Mouse (Mus musculus) bone marrow, adult 2 months (tissue): ENCODE results near the gene Vmn2r85. TPM values are rescaled to one million over a fixed set of nuclear protein-coding genes. Genes with fewer than 3 reads are reported as not detected.
"Not testable (repeated sequence)": the region's sequence is repeated elsewhere in the genome, so short reads cannot be mapped to it uniquely, and the experiment has no call there.

Experiments
- H3K27ac ChIP-seq: fragments of 200-500 bp; 2 replicates; pipeline ENCODE4 v1.5.1; 2012; ENCODE audit warnings: low read depth, mild to moderate bottlenecking, control low read depth, inconsistent platforms, low read length; ENCODE audit not compliant: control insufficient read depth, poor library complexity, insufficient read depth
- H3K4me1 ChIP-seq: fragments of 200-500 bp; 2 replicates; pipeline ENCODE4 v1.6.1; 2011; ENCODE audit warnings: low read length; ENCODE audit not compliant: control insufficient read depth, insufficient read depth
- H3K4me3 ChIP-seq: fragments of 200-500 bp; replicated peaks from 2 replicates; pipeline ENCODE3; 2011; ENCODE audit warnings: mild to moderate bottlenecking, low read depth, low read length, control low read depth; ENCODE audit not compliant: control insufficient read depth
- CTCF ChIP-seq: fragments of 200-500 bp; IDR thresholded peaks from 2 replicates; pipeline ENCODE4 v1.5.1; 2011; ENCODE audit warnings: low read length, control low read depth; ENCODE audit not compliant: control insufficient read depth, insufficient read depth
- POLR2A ChIP-seq: fragments of 200-500 bp; IDR thresholded peaks from 2 replicates; pipeline ENCODE4 v1.6.1; 2011; ENCODE audit warnings: low read depth, mild to moderate bottlenecking, control low read depth, low read length, borderline replicate concordance; ENCODE audit not compliant: control insufficient read depth
- WGBS: fragments of 180-500 bp; shearing (Covaris S2); methylation state at CpG from one replicate; pipeline ENCODE4 v1.1.7; 2018; 5-methylcytosine and 5-hydroxymethylcytosine counted together
- polyA plus RNA-seq: library from polyadenylated mRNA; stranded (reverse); fragments of >200 nt; gene quantifications from 2 replicates; pipeline ENCODE4 v1.2.4, GENCODE M21; 2011; ENCODE audit warnings: low replicate concordance; ENCODE audit not compliant: missing spikeins, insufficient read depth, insufficient read length

Gene Vmn2r85
- not detected in 2 replicates for polyA plus RNA-seq

DNA sequence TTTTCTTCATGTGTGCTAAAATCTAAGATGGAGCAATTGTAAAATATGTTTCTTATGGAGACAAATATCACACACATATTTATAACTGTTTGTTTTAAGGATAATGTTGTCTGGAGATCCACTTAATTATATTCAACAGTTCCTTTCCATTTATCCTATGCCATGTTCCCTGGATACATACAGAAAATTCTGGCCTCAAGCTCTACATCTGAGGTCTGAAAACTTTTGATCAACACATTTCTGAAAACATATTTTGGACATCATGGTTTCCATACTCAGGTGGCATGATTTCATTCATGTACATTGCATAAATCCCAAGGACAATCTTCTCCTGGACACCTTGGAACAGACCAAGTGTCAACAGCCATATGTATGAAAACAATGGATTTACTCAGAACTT is at the start of gene Vmn2r85:
Gene Vmn2r85 (minus strand): TSS at position 101 of the 400 bp plus-strand sequence.
- H3K4me3 ChIP-seq, H3K4me1 ChIP-seq, H3K27ac ChIP-seq: not testable (repeated sequence)

DNA sequence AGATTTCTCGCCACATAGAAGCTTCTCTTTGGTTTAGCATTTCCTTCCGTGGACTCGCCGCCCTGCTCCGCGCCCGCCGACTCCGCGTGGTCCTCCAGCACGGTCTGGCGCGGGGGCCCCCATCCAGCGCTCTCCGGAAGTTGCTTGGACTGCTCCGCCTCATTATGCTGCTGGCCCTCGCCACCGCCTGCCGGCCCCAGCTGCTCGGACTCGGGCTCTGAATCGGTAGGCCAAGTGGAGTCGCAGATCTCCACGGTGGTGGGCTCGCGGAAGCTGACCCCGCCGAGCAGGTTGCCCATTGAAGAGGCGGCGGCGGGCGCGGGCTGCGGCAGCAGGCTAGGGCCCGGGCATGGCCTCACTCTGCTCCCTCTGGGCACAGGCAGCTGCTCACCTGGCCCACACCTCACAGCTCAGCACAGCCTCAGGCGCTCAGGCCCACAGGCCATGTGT is 40.8 kb upstream of the Vmn2r85 start:
- Histone ChIP-seq H3K4me3 (no peak overlapping the region), H3K27ac (no peak overlapping the region), H3K4me1 (no peaks in the 10 kb centered on the region)
- WGBS, result 3% methylated on average over 36 of the region's 36 CpGs
- TF ChIP-seq CTCF (no peak), POLR2A (no peak)

DNA sequence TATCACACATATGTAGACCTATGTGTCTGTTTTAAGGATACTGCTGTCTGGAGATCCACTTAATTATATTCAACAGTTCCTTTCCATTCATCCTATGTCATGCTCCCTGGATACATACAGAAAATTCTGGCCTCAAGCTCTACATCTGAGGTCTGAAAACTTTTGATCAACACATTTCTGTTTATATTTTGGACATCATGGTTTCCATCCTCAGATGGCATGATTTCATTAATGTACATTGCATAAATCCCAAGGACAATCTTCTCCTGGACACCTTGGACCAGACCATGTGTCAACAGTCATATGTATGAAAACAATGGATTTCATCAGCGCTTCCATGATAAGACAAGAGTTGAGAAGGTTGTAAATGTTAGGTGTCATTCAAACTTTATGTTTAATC is 26.4 kb upstream of the Vmn2r85 start, which contains the start of gene Vmn2r86:
Gene Vmn2r86 (minus strand): TSS at position 101 of the 400 bp plus-strand sequence.
- 68% methylated on average over 1 of the region's 1 CpGs for WGBS
- H3K27ac ChIP-seq, H3K4me3 ChIP-seq, H3K4me1 ChIP-seq: not testable (repeated sequence)

- Histone ChIP-seq H3K4me3 (no peak overlapping the region), H3K4me1 (no peaks in the 10 kb centered on the region), H3K27ac (no peak overlapping the region)
- WGBS, result 85% methylated on average over 21 of the region's 21 CpGs
- TF ChIP-seq POLR2A (no peak), CTCF (no peak)
These were observed 15.3 kb upstream of the Vmn2r85 start for GRCm38 (mm10) chr10:130444776-130445175.

DNA sequence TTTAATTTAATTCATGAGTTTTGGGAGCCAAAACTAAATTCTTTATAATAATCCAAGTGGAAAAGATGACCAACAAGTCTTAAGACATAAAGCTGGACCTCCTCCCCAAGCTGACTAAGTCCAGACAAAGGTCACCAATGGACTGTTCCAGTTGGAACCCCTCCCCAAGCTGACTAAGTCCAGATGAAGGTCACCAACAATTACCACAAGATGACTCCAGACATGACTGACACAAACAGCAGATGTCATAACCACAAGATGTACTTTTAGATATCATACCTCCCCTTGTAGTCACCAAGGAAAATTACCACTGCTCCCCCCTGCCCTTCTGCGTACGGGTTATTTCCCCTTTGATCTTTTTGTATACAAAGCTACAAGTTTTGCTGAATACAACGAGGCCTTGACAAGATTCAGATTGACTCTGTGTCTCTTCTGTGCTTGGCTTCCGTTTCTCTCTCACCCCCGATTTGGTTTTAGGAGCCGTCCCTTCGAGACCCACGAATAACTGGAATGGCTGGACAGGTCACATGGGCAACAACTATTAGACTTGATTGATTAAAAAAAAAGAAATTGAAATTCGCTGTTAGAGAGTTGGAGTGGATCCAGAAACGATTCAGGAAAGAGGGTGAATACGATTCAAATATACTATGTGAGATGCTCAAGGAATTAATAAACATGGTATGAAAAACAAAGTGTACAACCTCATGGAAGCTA is 4.8 kb upstream of the Vmn2r85 start:
- not testable (repeated sequence) for H3K27ac ChIP-seq, H3K4me3 ChIP-seq, H3K4me1 ChIP-seq
- WGBS, result 76% methylated on average over 11 of the region's 11 CpGs

DNA sequence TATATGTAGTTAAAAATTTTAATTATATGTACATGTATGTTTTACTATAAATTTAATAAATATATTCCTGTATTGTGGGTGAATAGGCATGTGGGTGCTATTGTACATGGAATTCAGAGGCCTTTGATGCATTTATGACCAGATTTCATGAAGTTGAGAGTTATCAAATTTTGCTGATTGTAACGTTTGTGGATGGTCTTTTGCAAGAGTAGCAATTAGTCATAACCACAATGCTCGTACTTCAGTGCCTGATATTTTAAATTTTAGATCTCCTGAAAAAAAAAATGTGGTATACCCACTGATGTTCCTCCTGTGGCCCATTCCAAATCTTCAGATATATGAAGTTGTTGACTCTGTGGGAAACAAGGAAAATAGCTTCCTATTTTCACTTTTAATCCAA is 7.1 kb downstream of the Vmn2r85 start:
- H3K4me3 ChIP-seq, H3K27ac ChIP-seq, H3K4me1 ChIP-seq: not testable (repeated sequence)
- 34% methylated on average over 2 of the region's 2 CpGs for WGBS

GRCm38 (mm10) chr10:130420401-130420800 is 9.1 kb downstream of the Vmn2r85 start:
- Histone ChIP-seq H3K4me3 (no peak overlapping the region), H3K4me1 (no peaks in the 10 kb centered on the region), H3K27ac (no peak overlapping the region)
- no peak for TF ChIP-seq POLR2A
- no peak for TF ChIP-seq CTCF
- WGBS, result 74% methylated on average over 3 of the region's 3 CpGs

DNA sequence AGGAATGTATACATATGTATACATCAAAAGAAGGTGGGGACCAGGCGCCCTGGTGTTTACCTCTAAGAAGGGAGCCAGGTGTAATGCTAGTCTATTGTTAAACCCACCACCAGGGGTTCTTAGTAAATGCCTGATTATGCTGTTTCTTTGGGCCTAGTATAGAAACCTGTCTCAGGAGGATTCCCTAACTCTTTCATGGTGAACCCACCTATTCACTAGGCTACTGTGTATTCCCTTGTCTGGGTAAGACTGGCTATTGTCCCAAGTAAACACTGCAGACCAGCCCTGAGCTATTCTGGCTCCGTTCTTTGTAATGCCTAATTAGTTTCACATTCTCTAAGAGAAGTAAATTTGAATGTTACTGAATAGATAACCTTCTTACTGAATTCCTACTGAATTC is 9.5 kb downstream of the Vmn2r85 start:
- 73% methylated on average over 2 of the region's 2 CpGs for WGBS
- H3K4me3 ChIP-seq, H3K27ac ChIP-seq: not testable (repeated sequence)

DNA sequence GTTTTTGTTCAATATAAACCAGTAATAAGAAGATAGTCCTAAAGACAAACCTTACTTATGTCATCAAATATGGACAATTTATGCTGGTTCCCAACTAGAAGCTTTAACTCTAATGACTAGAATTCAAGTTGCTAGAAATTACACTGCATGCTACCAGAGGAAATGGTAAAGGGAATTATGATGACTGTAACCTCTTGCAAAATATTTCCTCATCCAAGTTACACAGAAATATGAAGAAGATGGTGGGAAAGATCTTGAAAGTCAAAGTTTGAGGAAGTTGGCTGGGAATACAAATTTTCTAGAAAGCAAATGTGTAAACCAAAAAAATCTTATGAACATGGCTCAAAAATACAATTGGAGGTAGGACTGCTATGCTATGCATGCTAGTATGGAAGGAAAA is 13.2 kb downstream of the Vmn2r85 start:
- H3K4me3 ChIP-seq, result not testable (repeated sequence)

More for the DNA sequence above, 9.5 kb downstream of the Vmn2r85 start:
- not testable (repeated sequence) for H3K4me1 ChIP-seq

GRCm38 (mm10) chr10:130412167-130412698 is 17.3 kb downstream of the Vmn2r85 start:
- 62% methylated on average over 23 of the region's 35 CpGs for WGBS
- H3K27ac ChIP-seq, H3K4me3 ChIP-seq, H3K4me1 ChIP-seq: not testable (repeated sequence)

More for the DNA sequence above, 13.2 kb downstream of the Vmn2r85 start:
- H3K27ac ChIP-seq, H3K4me1 ChIP-seq: not testable (repeated sequence)
